Mouse (Mus musculus) kidney, postnatal 36 days (tissue): ENCODE measurements at regions not wholly inside any gene's neighbourhood (a gene's known extent, or its start where the extent isn't known, plus 50 kb on each side); places are given as distances from the start of the nearest gene placed in this dataset.
A peak's percentile ranks its signal among the peaks of the same experiment; 100 is the strongest.

Experiments
- DNase-seq, 2 experiments: peaks; one replicate each; pipeline ENCODE4 v3.0.0; 2021 to 2022; ENCODE audit warnings: mixed read lengths in 2 of 2

DNA sequence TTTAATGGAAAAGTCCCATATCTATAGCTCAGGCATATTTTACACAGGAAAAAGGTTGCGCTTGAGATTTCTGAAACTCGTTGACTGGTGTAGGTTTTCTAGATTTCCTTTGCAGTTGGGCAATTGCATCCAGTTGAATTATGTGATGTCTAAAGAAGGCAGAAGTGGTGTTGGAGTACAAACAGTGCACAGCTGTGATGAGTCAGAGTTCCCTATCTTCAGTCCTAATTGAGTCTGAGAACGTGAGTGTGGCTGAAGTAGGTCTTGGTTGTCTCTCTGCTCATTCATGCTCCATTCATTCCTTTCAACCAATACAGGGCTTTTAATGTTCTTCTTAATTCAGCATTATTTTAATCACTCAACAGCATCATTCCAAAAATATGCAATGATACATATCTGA lies 142.9 kb upstream of the Dpyd start:
- no peak for DNase-seq

- no peak for DNase-seq
Measured at GRCm38 (mm10) chr3:118421701-118422100, 140.2 kb upstream of the Dpyd start.

- DNase-seq = peak in 1 of 2 experiments; percentile 5
Measured at GRCm38 (mm10) chr3:118425748-118426147, 136.2 kb upstream of the Dpyd start.

- DNase-seq = peak; percentile 28 to 79
Measured at GRCm38 (mm10) chr3:118428523-118428922, 133.4 kb upstream of the Dpyd start.

GRCm38 (mm10) chr3:118429825-118430630 lies 131.9 kb upstream of the Dpyd start:
- peak in 1 of 2 experiments; percentile 9 for DNase-seq

GRCm38 (mm10) chr3:118430631-118430906 lies 131.4 kb upstream of the Dpyd start:
- no peak for DNase-seq

DNA sequence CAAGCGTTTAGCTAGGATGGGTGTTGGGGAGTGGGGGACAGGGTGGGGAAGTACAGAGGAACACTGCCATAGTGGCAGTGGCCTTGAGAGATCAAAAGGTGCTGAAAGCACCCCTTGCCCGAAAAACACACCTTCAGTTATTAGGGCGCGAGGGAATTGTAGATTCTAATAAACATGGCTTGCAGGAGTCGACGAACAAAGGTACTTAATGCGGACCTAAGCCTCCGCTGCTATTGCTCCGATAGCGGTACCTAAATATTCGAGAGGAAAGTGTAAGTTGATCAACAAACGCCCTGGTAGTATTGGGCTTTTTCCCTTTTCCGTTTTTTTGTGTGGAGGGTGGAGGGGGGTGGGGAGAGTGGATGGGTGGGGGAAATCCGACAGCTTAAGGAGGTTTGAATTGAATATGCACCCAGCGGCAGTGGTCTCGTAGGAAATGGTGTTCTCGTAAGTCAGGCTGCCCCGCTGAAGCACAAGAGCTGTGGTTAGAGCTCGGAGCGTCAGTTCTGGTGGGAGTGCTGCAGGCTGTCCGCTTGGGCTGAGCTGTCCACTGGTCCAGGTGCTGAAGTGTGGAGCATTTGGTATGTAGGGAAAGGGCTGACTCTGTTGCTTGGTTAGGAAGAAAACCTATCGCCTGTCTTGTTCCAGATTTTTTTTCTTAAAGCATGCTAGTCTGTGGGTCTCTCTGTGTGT lies 130.8 kb upstream of the Dpyd start:
- DNase-seq = peak; percentile 70 to 88

- DNase-seq = peak in 1 of 2 experiments; percentile 15
Measured at GRCm38 (mm10) chr3:118433441-118434021, 128.4 kb upstream of the Dpyd start.

DNA sequence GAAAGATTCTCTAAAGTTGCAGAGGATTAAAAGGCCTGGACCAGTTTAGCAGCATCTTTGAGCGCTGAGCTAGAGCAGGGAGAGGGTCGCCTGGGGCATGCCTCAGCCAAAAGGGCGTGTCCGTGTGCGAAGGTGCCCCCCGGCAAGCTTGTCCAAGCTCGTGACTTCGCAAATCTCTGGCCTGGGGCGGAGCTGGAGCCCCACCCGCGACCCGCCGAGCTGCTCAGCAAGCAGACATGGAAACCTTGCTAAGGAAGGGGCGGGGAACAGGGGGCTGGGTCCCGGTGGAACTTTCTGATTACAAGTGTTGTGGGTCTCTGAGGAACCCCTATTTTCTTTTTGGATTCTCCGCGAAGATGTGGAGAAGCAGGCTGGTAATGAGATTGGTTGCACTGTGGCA lies 127.6 kb upstream of the Dpyd start:
- DNase-seq = no peak

DNA sequence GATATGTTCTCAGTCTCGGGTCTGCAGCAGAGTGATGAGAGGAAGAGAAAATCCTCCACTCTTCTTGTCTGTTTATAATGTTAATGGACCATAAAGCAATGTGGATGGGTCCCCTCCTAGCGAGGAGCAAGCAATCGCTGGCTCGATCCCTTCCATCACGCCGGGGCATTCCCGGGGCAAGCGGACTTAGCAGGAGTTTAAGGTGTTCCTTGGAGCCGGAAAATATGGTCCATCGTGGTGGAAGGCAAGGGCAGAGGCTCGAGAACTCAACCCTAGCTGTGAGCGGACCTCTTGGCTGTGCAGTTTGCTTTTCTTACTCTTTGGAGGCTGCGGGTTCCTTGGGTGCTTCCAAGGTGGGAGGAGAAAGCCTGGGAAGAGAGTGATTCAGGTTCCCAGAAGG lies 127.1 kb upstream of the Dpyd start:
- no peak for DNase-seq

GRCm38 (mm10) chr3:118435248-118435647 lies 126.7 kb upstream of the Dpyd start:
- DNase-seq = no peak

- DNase-seq = no peak
Measured at GRCm38 (mm10) chr3:118443742-118444332, 118.1 kb upstream of the Dpyd start.

DNA sequence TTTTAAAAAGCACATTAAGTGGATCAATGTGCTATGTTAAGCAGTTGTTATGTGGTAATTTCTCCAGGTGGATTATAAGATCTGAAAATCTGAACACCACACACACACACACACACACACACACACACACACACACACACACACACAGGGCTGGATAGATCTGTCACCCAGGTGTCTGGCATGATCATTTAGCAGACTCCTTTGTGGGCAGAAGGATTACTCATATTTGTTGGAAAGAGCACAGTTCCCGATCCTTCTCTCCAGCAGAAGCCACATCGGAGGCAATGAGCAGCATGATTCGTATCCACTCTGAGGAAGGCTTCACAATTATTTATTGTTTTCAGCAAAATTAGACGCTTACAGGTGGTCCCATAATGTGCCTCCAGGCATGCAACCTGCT lies 116.6 kb upstream of the Dpyd start:
- no peak for DNase-seq

DNA sequence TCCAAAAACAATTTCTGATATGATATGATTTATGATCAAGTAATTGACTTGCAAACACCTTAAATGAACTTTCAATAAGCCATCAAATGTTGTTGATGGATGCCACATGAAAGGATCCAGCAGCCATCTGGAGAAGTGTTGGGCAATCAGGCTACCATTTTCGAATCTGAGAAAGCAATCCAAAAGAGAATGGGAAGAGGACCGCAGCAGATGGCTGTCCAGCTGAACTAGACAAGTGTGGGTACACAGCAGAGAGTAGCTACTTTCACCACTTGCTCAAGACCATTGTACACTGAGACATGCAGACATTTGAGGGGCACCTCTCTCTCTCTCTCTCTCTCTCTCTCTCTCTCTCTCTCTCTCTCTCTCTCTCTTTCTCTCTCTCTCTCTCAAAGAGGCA lies 102.3 kb upstream of the Dpyd start:
- no peak for DNase-seq

GRCm38 (mm10) chr3:118465611-118466010 lies 96.3 kb upstream of the Dpyd start:
- DNase-seq = no peak

- no peak for DNase-seq
Measured at GRCm38 (mm10) chr3:118472215-118472799, 89.6 kb upstream of the Dpyd start.

DNA sequence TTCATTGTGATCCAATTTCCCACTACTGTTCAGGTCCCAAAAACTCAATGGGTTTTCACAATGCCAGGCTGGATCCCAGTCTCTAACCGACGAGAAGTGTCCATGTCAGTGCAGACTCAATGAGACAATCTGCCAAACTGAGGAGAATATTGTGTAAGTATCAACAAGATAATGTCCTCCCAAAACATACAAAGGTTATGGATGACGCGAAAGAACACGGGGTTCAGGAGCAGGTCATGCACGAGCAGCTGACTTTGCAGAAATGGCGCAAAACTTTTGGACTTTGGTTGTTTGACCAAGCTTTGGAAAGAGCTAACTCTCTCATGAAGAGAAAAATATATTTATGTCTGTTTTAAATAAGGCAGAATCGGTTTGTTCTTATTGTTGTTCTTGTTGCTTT lies 83.9 kb upstream of the Dpyd start:
- DNase-seq = peak; percentile 2 to 7

GRCm38 (mm10) chr3:118480515-118481248 lies 81.2 kb upstream of the Dpyd start:
- no peak for DNase-seq

DNA sequence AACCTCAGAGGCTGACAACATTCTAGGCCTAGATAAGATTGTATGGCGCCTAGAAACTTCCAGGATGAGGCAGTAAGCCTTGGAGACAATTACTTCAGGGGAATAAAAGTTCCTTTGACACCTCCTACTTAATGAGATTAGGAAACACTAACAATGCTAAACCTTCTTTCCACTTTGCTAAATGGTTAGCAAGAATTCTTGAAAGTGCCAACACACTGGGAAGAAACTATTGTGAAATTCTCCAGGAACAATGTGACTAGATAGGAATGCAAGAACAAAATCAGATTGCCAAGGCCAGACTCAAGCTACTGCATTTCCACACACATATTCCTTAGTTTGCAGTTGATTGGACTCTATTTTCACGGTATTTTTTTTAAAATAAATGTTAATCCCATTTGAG lies 76.0 kb upstream of the Dpyd start:
- no peak for DNase-seq

DNA sequence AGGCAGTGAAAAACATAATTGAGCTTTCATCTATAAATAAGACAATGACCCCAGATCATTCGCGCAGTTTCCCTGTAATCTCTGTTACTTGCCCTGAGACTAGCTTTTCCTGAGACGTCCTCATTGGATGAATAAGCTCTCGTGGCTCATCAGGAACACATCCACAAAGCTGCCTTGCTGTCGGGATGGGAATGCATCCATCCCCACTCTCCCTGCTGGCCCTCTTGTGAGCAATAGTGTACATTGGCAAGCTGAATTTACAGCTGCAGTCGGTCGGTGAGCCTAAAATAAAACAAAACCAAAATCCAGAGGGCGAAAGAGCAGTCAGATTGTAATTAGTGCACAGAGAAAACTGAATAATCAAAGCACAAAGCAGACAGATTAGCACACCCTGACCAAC lies 74.5 kb upstream of the Dpyd start:
- DNase-seq = no peak

DNA sequence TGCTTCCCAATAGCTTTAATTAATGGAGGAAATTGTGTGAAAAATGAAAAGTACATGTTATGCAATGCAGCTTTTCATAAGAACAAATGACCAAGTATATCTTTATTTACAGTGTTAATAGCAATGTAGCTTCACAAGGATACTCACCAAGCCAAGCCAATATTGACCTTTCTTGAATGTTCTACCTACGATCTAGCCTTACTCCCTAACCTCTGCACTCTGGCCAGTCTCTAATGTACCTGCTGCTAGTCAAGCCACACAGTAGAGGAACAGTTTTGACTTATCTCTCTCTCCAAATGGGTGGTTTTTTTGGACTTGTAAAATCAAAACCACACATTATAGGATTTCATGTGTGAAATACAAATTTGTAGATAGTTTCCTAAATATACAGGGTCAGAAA lies 70.8 kb upstream of the Dpyd start:
- no peak for DNase-seq

GRCm38 (mm10) chr3:118491871-118492270 lies 70.1 kb upstream of the Dpyd start:
- no peak for DNase-seq

- no peak for DNase-seq
Measured at GRCm38 (mm10) chr3:118494611-118495010, 67.3 kb upstream of the Dpyd start.
